ENCODE assay signal across 7 mouse cellular contexts in the genomic region with DNA sequence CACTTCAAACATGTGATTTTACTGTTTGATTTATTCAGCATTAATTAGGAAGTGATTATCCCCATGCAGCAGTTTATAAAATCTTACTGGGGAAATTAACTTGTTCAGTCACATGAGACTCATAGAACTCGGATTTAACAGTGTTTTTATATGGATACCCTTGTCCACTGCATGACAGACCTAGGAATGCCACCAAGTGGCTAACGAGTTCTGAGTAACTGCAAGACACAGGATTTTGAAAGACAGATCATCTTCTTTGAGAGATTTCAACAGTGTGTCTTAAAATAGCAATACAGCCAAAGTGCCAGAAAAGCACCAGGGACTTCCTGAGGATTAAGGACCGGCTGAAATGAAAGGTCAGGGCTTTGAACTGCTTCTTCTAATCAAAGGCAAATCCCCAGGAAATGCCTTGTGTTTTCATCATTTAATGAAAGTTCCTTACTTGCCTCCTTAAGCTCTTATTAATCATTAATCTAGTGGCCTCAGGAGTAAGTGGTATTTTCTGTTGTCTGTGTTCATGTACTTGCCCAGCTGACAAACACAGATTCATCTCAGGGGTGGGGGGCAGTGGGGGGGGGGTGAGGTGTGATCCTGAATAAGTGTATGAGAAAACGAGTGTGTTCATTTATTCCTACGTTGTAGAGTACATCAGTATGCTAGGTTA.
A peak's percentile ranks its signal among the peaks of the same experiment; 100 is the strongest.
DNase-seq lines count a peak whose midpoint lies in the region; ATAC-seq and TF ChIP-seq lines count a peak whose summit lies in the region.

No protein-coding gene starts in this region.

- peak; percentile 52 for DNase-seq in liver, adult 2 months (ENCODE audit: extremely low read depth, low read depth, low spot score)
- no peak for DNase-seq in liver
- DNase-seq in embryonic facial prominence, embryonic 14.5 days (ENCODE audit: low spot score): peak; percentile 13
- peak; percentile 54 for DNase-seq in kidney, adult 9 months
- no peak for DNase-seq in left cerebral cortex, postnatal 4 days
- DNase-seq in urinary bladder, postnatal 25 days (ENCODE audit: low spot score): no peak

- TF ChIP-seq CTCF in liver, adult 2 months (IDR thresholded peaks at IDR 0.05; ENCODE audit: low read depth, low read length): no peak

- ATAC-seq in embryonic facial prominence, embryonic 14.5 days (ENCODE audit: low read depth): no peak
- peak; percentile 56 for ATAC-seq in midbrain, embryonic 13.5 days

- H3K9ac ChIP-seq in liver, adult 2 months (ENCODE audit: low read depth, low read length): no peak overlapping the region
- no peak overlapping the region for H3K9ac ChIP-seq in embryonic facial prominence, embryonic 14.5 days (ENCODE audit: low read depth, low read length)
- H3K9ac ChIP-seq in midbrain, embryonic 13.5 days (replicated peaks): no peak overlapping the region

- WGBS in liver, adult 2 months: 57% methylated on average over 5 of the region's 5 CpGs
- 31% methylated on average over 5 of the region's 5 CpGs for WGBS in embryonic facial prominence, embryonic 14.5 days
- 19% methylated on average over 5 of the region's 5 CpGs for WGBS in midbrain, embryonic 13.5 days

- H3K4me3 ChIP-seq in liver, adult 2 months (ENCODE audit: insufficient read depth, low read depth, low read length): no peak overlapping the region
- H3K4me3 ChIP-seq in embryonic facial prominence, embryonic 14.5 days (ENCODE audit: low read depth, low read length): no peak overlapping the region
- no peak overlapping the region for H3K4me3 ChIP-seq in midbrain, embryonic 13.5 days (replicated peaks)

- no peak for TF ChIP-seq POLR2A in liver, adult 2 months (IDR thresholded peaks at IDR 0.05; ENCODE audit: extremely low read depth, insufficient read depth, low read length)

- no peak overlapping the region for H3K27ac ChIP-seq in liver, adult 2 months (replicated peaks; ENCODE audit: insufficient read depth, low read depth, low read length)
- H3K27ac ChIP-seq in embryonic facial prominence, embryonic 14.5 days (replicated peaks; ENCODE audit: low read depth, low read length): no peak overlapping the region; the same call in 1 of the 2 replicates
- H3K27ac ChIP-seq in midbrain, embryonic 13.5 days: no peak overlapping the region

- H3K27me3 ChIP-seq in liver, adult 2 months (ENCODE audit: control insufficient read depth, insufficient read depth, low read length): no peaks in the 10 kb centered on the region
- no peaks in the 10 kb centered on the region for H3K27me3 ChIP-seq in embryonic facial prominence, embryonic 14.5 days (replicated peaks; ENCODE audit: control insufficient read depth, insufficient read depth, low read length)
- no peaks in the 10 kb centered on the region for H3K27me3 ChIP-seq in midbrain, embryonic 13.5 days

- no peaks in the 10 kb centered on the region for H3K36me3 ChIP-seq in liver, adult 2 months (ENCODE audit: control insufficient read depth, insufficient read depth, low read length)
- H3K36me3 ChIP-seq in embryonic facial prominence, embryonic 14.5 days (ENCODE audit: control insufficient read depth, insufficient read depth, low read length): no peaks in the 10 kb centered on the region
- no peaks in the 10 kb centered on the region for H3K36me3 ChIP-seq in midbrain, embryonic 13.5 days

- no peaks in the 10 kb centered on the region for H3K4me1 ChIP-seq in liver, adult 2 months (ENCODE audit: control insufficient read depth, insufficient read depth, low read length)
- H3K4me1 ChIP-seq in embryonic facial prominence, embryonic 14.5 days (ENCODE audit: control insufficient read depth, insufficient read depth, low read length): no peaks in the 10 kb centered on the region; the same call in 1 of the 2 replicates
- H3K4me1 ChIP-seq in midbrain, embryonic 13.5 days (replicated peaks): peaks cover 18% of the 10 kb centered on the region

- no peaks in the 10 kb centered on the region for H3K79me2 ChIP-seq in liver, adult 2 months (ENCODE audit: control insufficient read depth, insufficient read depth, low read length)

- H3K4me2 ChIP-seq in embryonic facial prominence, embryonic 14.5 days (ENCODE audit: low read depth, low read length): no peak overlapping the region
- H3K4me2 ChIP-seq in midbrain, embryonic 13.5 days (replicated peaks): no peak overlapping the region

- H3K9me3 ChIP-seq in embryonic facial prominence, embryonic 14.5 days (ENCODE audit: control insufficient read depth, low read length): no peaks in the 10 kb centered on the region
- no peaks in the 10 kb centered on the region for H3K9me3 ChIP-seq in midbrain, embryonic 13.5 days

- intact Hi-C loops in left cerebral cortex, postnatal 4 days (cut with DNase I): no loop called here

Comparison
In these comparisons a context has a peak if more than half of its experiments do, and no peak if none do; other contexts are left out.
1. DNase-seq: peak in liver, adult 2 months (single experiment), embryonic facial prominence, embryonic 14.5 days (single experiment) and kidney, adult 9 months (single experiment); none in liver (single experiment), left cerebral cortex, postnatal 4 days (single experiment) and urinary bladder, postnatal 25 days (single experiment).